Mouse (Mus musculus): ENCODE results near the gene Ccdc14.

DNA sequence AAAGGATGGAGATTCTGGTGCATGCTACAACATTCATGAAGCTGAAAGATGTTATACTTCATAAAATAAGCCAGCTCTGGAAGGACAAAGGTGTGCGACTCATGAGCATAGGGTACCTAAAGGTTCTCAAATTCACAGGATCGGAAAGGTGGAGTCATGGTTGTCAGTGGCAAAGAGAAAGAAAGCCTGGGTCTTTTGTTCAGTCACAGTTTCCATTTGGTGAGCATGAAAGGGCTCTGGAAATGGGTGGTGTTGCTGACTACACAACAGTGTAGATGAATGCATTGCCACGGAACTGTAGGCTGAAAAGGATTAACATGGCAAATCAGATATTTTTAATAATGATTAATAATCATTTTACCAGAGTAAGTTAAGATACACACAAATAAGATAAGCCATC lies 25.9 kb upstream of the Ccdc14 start:
- TF ChIP-seq POLR2A (IDR thresholded peaks at IDR 0.05; ENCODE audit: insufficient read length, low read depth) (no peak), REST (IDR thresholded peaks at IDR 0.05; ENCODE audit: insufficient read depth, insufficient read length) (no peak), TCF3 (IDR thresholded peaks at IDR 0.05; ENCODE audit: insufficient read length, low read depth) (no peak), E2F4 (IDR thresholded peaks at IDR 0.05; ENCODE audit: insufficient read depth) (no peak), SRF (IDR thresholded peaks at IDR 0.05; ENCODE audit: control insufficient read depth, insufficient read length, low read depth) (no peak), MAX (IDR thresholded peaks at IDR 0.05; ENCODE audit: low read depth) (no peak), MYOD1 (IDR thresholded peaks at IDR 0.05; ENCODE audit: control insufficient read depth in 1 of 3, insufficient read length in 2 of 3, low read depth in 2 of 3) (no peak), TCF12 (IDR thresholded peaks at IDR 0.05; ENCODE audit: insufficient read depth, poor library complexity, severe bottlenecking) (no peak), CEBPB (IDR thresholded peaks at IDR 0.05; ENCODE audit: insufficient read depth, poor library complexity, severe bottlenecking) (no peak), POLR2AphosphoS2 (IDR thresholded peaks at IDR 0.05; ENCODE audit: insufficient read length, low read depth) (no peak), MYOG (IDR thresholded peaks at IDR 0.05; ENCODE audit: control insufficient read depth in 1 of 3, insufficient read depth in 1 of 3, insufficient read length in 2 of 3, low read depth in 2 of 3) (no peak), USF1 (IDR thresholded peaks at IDR 0.05; ENCODE audit: low read depth) (no peak)
